Mouse (Mus musculus): ENCODE data around the gene Grin1. TPM values are rescaled to one million over a fixed set of nuclear protein-coding genes. Genes with fewer than 3 reads are reported as not detected.
A peak's percentile ranks its signal among the peaks of the same experiment; 100 is the strongest.

Grin1 gene
- polyA plus RNA-seq, 1 experiment, result 0.46 TPM

- no peaks in the 10 kb centered on the region for H3K4me1 ChIP-seq (ENCODE audit: control insufficient read depth, insufficient read depth, low read length)
- TF ChIP-seq CTCF (IDR thresholded peaks at IDR 0.05; ENCODE audit: insufficient read depth, low read length), result no peak
- no peak for TF ChIP-seq POLR2A (IDR thresholded peaks at IDR 0.05; ENCODE audit: borderline replicate concordance, extremely low read depth, low read depth, low read length)
- WGBS, result 73% methylated on average over 2 of the region's 2 CpGs
- H3K4me3 ChIP-seq (replicated peaks; ENCODE audit: extremely low read depth, low read depth, low read length), result no peak overlapping the region
- no peak for DNase-seq
These were observed 7.0 kb upstream of the Grin1 start for GRCm38 (mm10) chr2:25326036-25326435.

GRCm38 (mm10) chr2:25320084-25320483, 1.1 kb upstream of the Grin1 start:
- H3K4me3 ChIP-seq (replicated peaks; ENCODE audit: extremely low read depth, low read depth, low read length), result no peak overlapping the region
- WGBS, result 28% methylated on average over 2 of the region's 2 CpGs
- TF ChIP-seq POLR2A (IDR thresholded peaks at IDR 0.05; ENCODE audit: borderline replicate concordance, extremely low read depth, low read depth, low read length), result no peak
- no peak for DNase-seq
- no peaks in the 10 kb centered on the region for H3K4me1 ChIP-seq (ENCODE audit: control insufficient read depth, insufficient read depth, low read length)

- DNase-seq, result no peak
- WGBS, result 8% methylated on average over 31 of the region's 31 CpGs
- H3K4me1 ChIP-seq (ENCODE audit: control insufficient read depth, insufficient read depth, low read length), result no peaks in the 10 kb centered on the region
- no peak overlapping the region for H3K4me3 ChIP-seq (replicated peaks; ENCODE audit: extremely low read depth, low read depth, low read length)
- TF ChIP-seq CTCF (IDR thresholded peaks at IDR 0.05; ENCODE audit: insufficient read depth, low read length) (no peak), POLR2A (IDR thresholded peaks at IDR 0.05; ENCODE audit: borderline replicate concordance, extremely low read depth, low read depth, low read length) (no peak)
These were observed 644 bp downstream of the Grin1 start for GRCm38 (mm10) chr2:25318119-25318966.

GRCm38 (mm10) chr2:25311491-25311891, 7.5 kb downstream of the Grin1 start:
- WGBS, result 6% methylated on average over 11 of the region's 11 CpGs
- Histone ChIP-seq H3K4me3 (replicated peaks; ENCODE audit: extremely low read depth, low read depth, low read length) (no peak overlapping the region), H3K4me1 (ENCODE audit: control insufficient read depth, insufficient read depth, low read length) (no peaks in the 10 kb centered on the region)
- TF ChIP-seq CTCF (IDR thresholded peaks at IDR 0.05; ENCODE audit: insufficient read depth, low read length) (no peak), POLR2A (IDR thresholded peaks at IDR 0.05; ENCODE audit: borderline replicate concordance, extremely low read depth, low read depth, low read length) (no peak)
- DNase-seq, result no peak

- whole genome bisulfite sequencing, result 2% methylated on average over 22 of the region's 22 CpGs
- TF ChIP-seq CTCF (IDR thresholded peaks at IDR 0.05; ENCODE audit: insufficient read depth, low read length), result no peak
- no peak for TF ChIP-seq POLR2A (IDR thresholded peaks at IDR 0.05; ENCODE audit: borderline replicate concordance, extremely low read depth, low read depth, low read length)
- Histone ChIP-seq H3K4me1 (ENCODE audit: control insufficient read depth, insufficient read depth, low read length) (no peaks in the 10 kb centered on the region), H3K4me3 (replicated peaks; ENCODE audit: extremely low read depth, low read depth, low read length) (no peak overlapping the region)
- DNase-seq, result no peak
These were observed 8.0 kb downstream of the Grin1 start for GRCm38 (mm10) chr2:25310969-25311368.

- DNase-seq, result no peak
- 0 out of 2 replicates have a peak, but pooled peaks cover 1% of the 10 kb centered on the region for H3K4me1 ChIP-seq (ENCODE audit: control insufficient read depth, insufficient read depth, low read length)
- TF ChIP-seq POLR2A (IDR thresholded peaks at IDR 0.05; ENCODE audit: borderline replicate concordance, extremely low read depth, low read depth, low read length) (no peak), CTCF (IDR thresholded peaks at IDR 0.05; ENCODE audit: insufficient read depth, low read length) (no peak)
- H3K4me3 ChIP-seq (replicated peaks; ENCODE audit: extremely low read depth, low read depth, low read length), result no peak overlapping the region
- WGBS, result 52% methylated on average over 10 of the region's 10 CpGs
These were observed 8.8 kb downstream of the Grin1 start for GRCm38 (mm10) chr2:25310180-25310579.

- TF ChIP-seq CTCF (IDR thresholded peaks at IDR 0.05; ENCODE audit: insufficient read depth, low read length), result no peak
- TF ChIP-seq POLR2A (IDR thresholded peaks at IDR 0.05; ENCODE audit: borderline replicate concordance, extremely low read depth, low read depth, low read length), result no peak
- H3K4me3 ChIP-seq (replicated peaks; ENCODE audit: extremely low read depth, low read depth, low read length), result no peak overlapping the region
- WGBS, result 48% methylated on average over 14 of the region's 14 CpGs
These were observed 13.2 kb downstream of the Grin1 start for GRCm38 (mm10) chr2:25305587-25306359.

GRCm38 (mm10) chr2:25304657-25305541, 14.1 kb downstream of the Grin1 start:
- TF ChIP-seq POLR2A (IDR thresholded peaks at IDR 0.05; ENCODE audit: borderline replicate concordance, extremely low read depth, low read depth, low read length), result no peak
- TF ChIP-seq CTCF (IDR thresholded peaks at IDR 0.05; ENCODE audit: insufficient read depth, low read length), result no peak
- peak overlapping the region; percentile 12 for H3K4me3 ChIP-seq (replicated peaks; ENCODE audit: extremely low read depth, low read depth, low read length)
- 2% methylated on average over 45 of the region's 45 CpGs for whole genome bisulfite sequencing
- no peak for DNase-seq
- 0 out of 2 replicates have a peak, but pooled peaks cover 3% of the 10 kb centered on the region for H3K4me1 ChIP-seq (ENCODE audit: control insufficient read depth, insufficient read depth, low read length)

More at GRCm38 (mm10) chr2:25305587-25306359, 13.2 kb downstream of the Grin1 start:
- no peak for DNase-seq
- H3K4me1 ChIP-seq (ENCODE audit: control insufficient read depth, insufficient read depth, low read length), result 0 out of 2 replicates have a peak, but pooled peaks cover 3% of the 10 kb centered on the region

All from lung, adult 2 months (tissue).